In the genomic region with DNA sequence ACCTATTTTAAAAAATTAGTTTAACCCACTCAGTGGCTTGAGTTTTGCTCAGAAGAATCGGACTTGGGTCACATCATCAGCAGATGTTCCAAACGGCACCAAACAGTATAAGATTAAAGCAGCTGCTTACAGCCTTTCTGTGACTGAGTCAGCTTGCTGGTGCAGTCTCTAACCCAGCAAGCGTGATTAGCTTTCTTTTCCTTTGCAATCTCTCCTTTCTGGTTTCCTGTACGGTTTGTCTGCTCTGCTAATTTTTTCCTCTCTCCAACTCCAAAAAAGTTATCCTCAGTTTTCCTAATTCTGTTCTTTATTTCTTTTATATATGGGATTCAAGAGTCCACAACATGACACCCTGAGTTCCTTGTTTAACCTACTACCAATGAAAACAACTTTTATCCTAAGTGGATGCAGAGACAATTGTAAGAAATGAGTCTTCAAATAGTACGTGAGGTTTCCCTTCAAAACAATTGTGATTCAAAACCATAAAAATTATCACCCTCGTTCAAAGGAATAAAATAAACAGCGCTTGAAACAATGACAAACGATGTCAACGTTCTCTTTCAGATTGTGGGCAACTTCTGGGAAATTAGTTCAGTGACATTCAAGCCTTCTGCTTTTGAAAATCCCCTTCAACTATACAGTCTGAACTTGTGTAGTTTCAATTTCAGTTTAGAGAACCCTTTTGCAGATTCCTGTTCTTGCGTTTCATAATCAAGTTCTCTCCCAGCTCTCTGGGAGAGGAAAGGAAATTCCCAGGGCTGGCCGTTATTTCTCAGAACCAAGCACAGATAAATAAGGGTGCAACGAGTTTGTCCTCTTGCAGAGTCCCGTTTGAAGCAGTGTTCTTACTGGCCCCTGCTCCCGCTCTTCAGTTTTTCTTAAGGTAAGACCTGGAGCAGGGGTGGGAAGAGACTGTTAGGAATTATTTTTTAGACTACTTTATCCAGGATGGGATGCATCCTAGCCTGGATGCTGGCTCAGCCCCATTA, we compare ENCODE assay signal across 8 mouse cellular contexts. TPM values are rescaled to one million over a fixed set of nuclear protein-coding genes. Genes with fewer than 3 reads are reported as not detected.
DNase-seq lines count a peak whose midpoint lies in the region; ATAC-seq lines count a peak whose summit lies in the region.

No protein-coding gene starts in this region.

- H3K27me3 ChIP-seq in megakaryocyte, embryonic 14.5 days (replicated peaks): peaks cover 10% of the 10 kb centered on the region
- no peaks in the 10 kb centered on the region for H3K27me3 ChIP-seq in hindbrain, embryonic 14.5 days (ENCODE audit: control insufficient read depth, insufficient read depth, low read length)

- H3K9me3 ChIP-seq in megakaryocyte, embryonic 14.5 days: no peaks in the 10 kb centered on the region
- H3K9me3 ChIP-seq in hindbrain, embryonic 14.5 days (ENCODE audit: control insufficient read depth, low read length): no peaks in the 10 kb centered on the region

- no peaks in the 10 kb centered on the region for H3K36me3 ChIP-seq in megakaryocyte, embryonic 14.5 days (replicated peaks; ENCODE audit: low read length)
- no peaks in the 10 kb centered on the region for H3K36me3 ChIP-seq in hindbrain, embryonic 14.5 days (replicated peaks; ENCODE audit: control insufficient read depth, insufficient read depth)

- DNase-seq in kidney, adult 18-20 months: peak; percentile 46
- DNase-seq in kidney, adult 11 months: no peak
- DNase-seq in kidney, adult 8-10 months: peak; percentile 14 to 17
- no peak for DNase-seq in cerebellum, adult 9-10 months
- DNase-seq in hindbrain, embryonic 14.5 days (ENCODE audit: low spot score): no peak

- WGBS in hindbrain, embryonic 14.5 days: 79% methylated on average over 14 of the region's 14 CpGs

- H3K4me2 ChIP-seq in hindbrain, embryonic 14.5 days (replicated peaks): no peak overlapping the region

- H3K4me1 ChIP-seq in brown adipose tissue, adult 24 weeks (ENCODE audit: control insufficient read depth, insufficient read depth, insufficient read length, low read length): peaks cover 9% of the 10 kb centered on the region
- H3K4me1 ChIP-seq in megakaryocyte, embryonic 14.5 days: peaks cover 33% of the 10 kb centered on the region
- no peaks in the 10 kb centered on the region for H3K4me1 ChIP-seq in hindbrain, embryonic 14.5 days (replicated peaks; ENCODE audit: control insufficient read depth, insufficient read depth, low read length)

- H3K27ac ChIP-seq in brown adipose tissue, adult 24 weeks (replicated peaks; ENCODE audit: low read depth, low read length): peak overlapping the region; percentile 76
- H3K27ac ChIP-seq in hindbrain, embryonic 14.5 days: no peak overlapping the region

- no peak overlapping the region for H3K9ac ChIP-seq in hindbrain, embryonic 14.5 days

- no peak for ATAC-seq in cerebellum, adult (ENCODE audit: insufficient number of reproducible peaks, low FRiP score, low TSS enrichment)
- no peak for ATAC-seq in hindbrain, embryonic 14.5 days (ENCODE audit: low FRiP score)

- peak overlapping the region; percentile 67 for H3K4me3 ChIP-seq in brown adipose tissue, adult 24 weeks (ENCODE audit: insufficient read depth, low read depth, low read length)
- H3K4me3 ChIP-seq in megakaryocyte, embryonic 14.5 days (replicated peaks): peak overlapping the region; percentile 87
- no peak overlapping the region for H3K4me3 ChIP-seq in hindbrain, embryonic 14.5 days (replicated peaks; ENCODE audit: low read length)

RNA-seq across cellular contexts. Expression of gene Gbp5, which starts 2.6 kb away (rescaled TPM):
- 3.0 and 4.7 TPM in 2 replicates for polyA plus RNA-seq in brown adipose tissue, adult 24 weeks (2012; ENCODE audit: insufficient read depth, insufficient read length, missing spikeins)
- 0.45 TPM in 1 of 2 replicates, not detected in the other for polyA plus RNA-seq in megakaryocyte, embryonic 14.5 days (2012; ENCODE audit: insufficient read depth, low replicate concordance)
- 0.23 and 0.25 TPM in 2 replicates for polyA plus RNA-seq in hindbrain, embryonic 14.5 days (2014; fragmentation: Nextera tagmentation; extraction: Ambion mirVana)

RNA-seq across cellular contexts. Expression of gene Gbp7, which starts 33.7 kb away (rescaled TPM):
- polyA plus RNA-seq in brown adipose tissue, adult 24 weeks (2012; ENCODE audit: insufficient read depth, insufficient read length, missing spikeins): 6.1 and 8.6 TPM in 2 replicates
- polyA plus RNA-seq in megakaryocyte, embryonic 14.5 days (2012; ENCODE audit: insufficient read depth, low replicate concordance): 0.82 TPM in 1 of 2 replicates, not detected in the other
- 2.5 and 2.8 TPM in 2 replicates for polyA plus RNA-seq in hindbrain, embryonic 14.5 days (2014; fragmentation: Nextera tagmentation; extraction: Ambion mirVana)

Comparison
In these comparisons a context has a peak if more than half of its experiments do, and no peak if none do; other contexts are left out.
1. DNase-seq: peak in kidney, adult 18-20 months (single experiment) and kidney, adult 8-10 months (2 of 2); none in kidney, adult 11 months (single experiment), cerebellum, adult 9-10 months (single experiment) and hindbrain, embryonic 14.5 days (single experiment).